Mouse (Mus musculus): ENCODE measurements around the gene Cdk4. TPM values are rescaled to one million over a fixed set of nuclear protein-coding genes. Genes with fewer than 3 reads are reported as not detected.

The Cdk4 gene
- polyA plus RNA-seq, 1 experiment from 2014 or later = 1,371 TPM

GRCm38 (mm10) chr10:127111001-127111887 lies 47.9 kb downstream of the Cdk4 start:
- ATAC-seq (ENCODE audit: low read depth) (no peak), DNase-seq (ENCODE audit: low spot score) (no peak)
- Histone ChIP-seq H3K4me3 (ENCODE audit: low read depth, low read length) (no peak overlapping the region), H3K27ac (replicated peaks; ENCODE audit: low read depth, low read length) (no peak overlapping the region), H3K9me3 (ENCODE audit: control insufficient read depth, low read length) (no peaks in the 10 kb centered on the region), H3K36me3 (ENCODE audit: control insufficient read depth, insufficient read depth, low read length) (peaks cover 37% of the 10 kb centered on the region), H3K4me1 (ENCODE audit: control insufficient read depth, insufficient read depth, low read length) (no peaks in the 10 kb centered on the region), H3K9ac (ENCODE audit: low read depth, low read length) (no peak overlapping the region), H3K4me2 (ENCODE audit: low read depth, low read length) (no peak overlapping the region), H3K27me3 (replicated peaks; ENCODE audit: control insufficient read depth, insufficient read depth, low read length) (no peaks in the 10 kb centered on the region)
- WGBS = 90% methylated on average over 15 of the region's 15 CpGs

GRCm38 (mm10) chr10:127114408-127114807 lies 51.1 kb downstream of the Cdk4 start:
- Histone ChIP-seq H3K27ac (replicated peaks; ENCODE audit: low read depth, low read length) (no peak overlapping the region), H3K9ac (ENCODE audit: low read depth, low read length) (no peak overlapping the region), H3K9me3 (ENCODE audit: control insufficient read depth, low read length) (no peaks in the 10 kb centered on the region), H3K4me2 (ENCODE audit: low read depth, low read length) (no peak overlapping the region), H3K4me1 (ENCODE audit: control insufficient read depth, insufficient read depth, low read length) (no peaks in the 10 kb centered on the region), H3K4me3 (ENCODE audit: low read depth, low read length) (no peak overlapping the region), H3K36me3 (ENCODE audit: control insufficient read depth, insufficient read depth, low read length) (peaks cover 52% of the 10 kb centered on the region), H3K27me3 (replicated peaks; ENCODE audit: control insufficient read depth, insufficient read depth, low read length) (no peaks in the 10 kb centered on the region)
- WGBS = 96% methylated on average over 11 of the region's 11 CpGs
- DNase-seq (ENCODE audit: low spot score) = no peak
- ATAC-seq (ENCODE audit: low read depth) = no peak

GRCm38 (mm10) chr10:127115068-127115467 lies 51.7 kb downstream of the Cdk4 start:
- H3K9me3 ChIP-seq (ENCODE audit: control insufficient read depth, low read length) = no peaks in the 10 kb centered on the region
- DNase-seq (ENCODE audit: low spot score) (no peak), ATAC-seq (ENCODE audit: low read depth) (no peak)
- no peak overlapping the region for H3K4me3 ChIP-seq (ENCODE audit: low read depth, low read length)
- peaks cover 52% of the 10 kb centered on the region for H3K36me3 ChIP-seq (ENCODE audit: control insufficient read depth, insufficient read depth, low read length)
- H3K4me1 ChIP-seq (ENCODE audit: control insufficient read depth, insufficient read depth, low read length) = no peaks in the 10 kb centered on the region; the same call in 1 of the 2 replicates
- no peak overlapping the region for H3K9ac ChIP-seq (ENCODE audit: low read depth, low read length)
- H3K27me3 ChIP-seq (replicated peaks; ENCODE audit: control insufficient read depth, insufficient read depth, low read length) = no peaks in the 10 kb centered on the region
- no peak overlapping the region for H3K27ac ChIP-seq (replicated peaks; ENCODE audit: low read depth, low read length)
- no peak overlapping the region for H3K4me2 ChIP-seq (ENCODE audit: low read depth, low read length)
- 81% methylated on average over 2 of the region's 2 CpGs for WGBS

Other genes with a start within 250 kb of the Cdk4 start
- 16.7 and 20.6 TPM in 2 replicates for gene Atp23, start 162.2 kb upstream of the Cdk4 start, polyA plus RNA-seq (2014; fragmentation: Nextera tagmentation; extraction: Ambion mirVana)
- 109 and 116 TPM in 2 replicates for gene Ctdsp2, start 84.8 kb upstream of the Cdk4 start, polyA plus RNA-seq (2014; fragmentation: Nextera tagmentation; extraction: Ambion mirVana)
- 7.8 and 9.0 TPM in 2 replicates for gene Avil, start 62.8 kb upstream of the Cdk4 start, polyA plus RNA-seq (2014; fragmentation: Nextera tagmentation; extraction: Ambion mirVana)
- 61.0 and 61.3 TPM in 2 replicates for gene Tsfm, start 32.7 kb upstream of the Cdk4 start, polyA plus RNA-seq (2014; fragmentation: Nextera tagmentation; extraction: Ambion mirVana)
- gene Mettl1, start 22.1 kb upstream of the Cdk4 start, polyA plus RNA-seq (2014; fragmentation: Nextera tagmentation; extraction: Ambion mirVana) = 47.7 and 55.9 TPM in 2 replicates
- gene Eef1akmt3, start 22.0 kb upstream of the Cdk4 start, polyA plus RNA-seq (2014; fragmentation: Nextera tagmentation; extraction: Ambion mirVana) = 0.84 and 1.0 TPM in 2 replicates
- gene Cyp27b1, start 15.3 kb upstream of the Cdk4 start, polyA plus RNA-seq (2014; fragmentation: Nextera tagmentation; extraction: Ambion mirVana) = 0.13 and 0.29 TPM in 2 replicates
- gene March9, start 3.4 kb upstream of the Cdk4 start, polyA plus RNA-seq (2014; fragmentation: Nextera tagmentation; extraction: Ambion mirVana) = 1.5 and 2.0 TPM in 2 replicates
- 51.8 and 53.6 TPM in 2 replicates for gene Tspan31, start 6.7 kb downstream of the Cdk4 start, polyA plus RNA-seq (2014; fragmentation: Nextera tagmentation; extraction: Ambion mirVana)
- gene Agap2, start 11.8 kb downstream of the Cdk4 start, polyA plus RNA-seq (2014; fragmentation: Nextera tagmentation; extraction: Ambion mirVana) = 0.45 and 0.72 TPM in 2 replicates
- gene Os9, start 57.6 kb downstream of the Cdk4 start, polyA plus RNA-seq (2014; fragmentation: Nextera tagmentation; extraction: Ambion mirVana) = 59.3 and 62.9 TPM in 2 replicates
- 9.0 and 9.8 TPM in 2 replicates for gene B4galnt1, start 101.7 kb downstream of the Cdk4 start, polyA plus RNA-seq (2014; fragmentation: Nextera tagmentation; extraction: Ambion mirVana)
- 0.86 and 1.7 TPM in 2 replicates for gene Slc26a10, start 117.1 kb downstream of the Cdk4 start, polyA plus RNA-seq (2014; fragmentation: Nextera tagmentation; extraction: Ambion mirVana)
- 76.7 and 87.7 TPM in 2 replicates for gene Arhgef25, start 126.5 kb downstream of the Cdk4 start, polyA plus RNA-seq (2014; fragmentation: Nextera tagmentation; extraction: Ambion mirVana)
- 112 and 120 TPM in 2 replicates for gene Dtx3, start 132.2 kb downstream of the Cdk4 start, polyA plus RNA-seq (2014; fragmentation: Nextera tagmentation; extraction: Ambion mirVana)
- 19.3 and 20.7 TPM in 2 replicates for gene Pip4k2c, start 148.1 kb downstream of the Cdk4 start, polyA plus RNA-seq (2014; fragmentation: Nextera tagmentation; extraction: Ambion mirVana)
- gene Kif5a, start 199.8 kb downstream of the Cdk4 start, polyA plus RNA-seq (2014; fragmentation: Nextera tagmentation; extraction: Ambion mirVana) = 13.7 and 14.6 TPM in 2 replicates
- 166 and 186 TPM in 2 replicates for gene Dctn2, start 202.8 kb downstream of the Cdk4 start, polyA plus RNA-seq (2014; fragmentation: Nextera tagmentation; extraction: Ambion mirVana)
- 15.8 and 17.6 TPM in 2 replicates for gene Mbd6, start 225.5 kb downstream of the Cdk4 start, polyA plus RNA-seq (2014; fragmentation: Nextera tagmentation; extraction: Ambion mirVana)
- 106 and 108 TPM in 2 replicates for gene Mars, start 248.3 kb downstream of the Cdk4 start, polyA plus RNA-seq (2014; fragmentation: Nextera tagmentation; extraction: Ambion mirVana)

All from embryonic facial prominence, embryonic 14.5 days (tissue).